Mouse (Mus musculus): Measurements from ENCODE around the gene Fars2.
"Not testable (repeated sequence)": the region's sequence is repeated elsewhere in the genome, so short reads cannot be mapped to it uniquely, and the experiment has no call there.

Fars2 gene

GRCm38 (mm10) chr13:36386074-36386473 is 268.9 kb downstream of the Fars2 start:
- DNase-seq, result no peak

- DNase-seq, result no peak
Observed at GRCm38 (mm10) chr13:36391936-36392335, 274.7 kb downstream of the Fars2 start.

- DNase-seq, result no peak
Observed at GRCm38 (mm10) chr13:36392666-36393065, 275.5 kb downstream of the Fars2 start.

- DNase-seq, result no peak
Observed at GRCm38 (mm10) chr13:36401011-36401410, 283.8 kb downstream of the Fars2 start.

- DNase-seq, result no peak
Observed at GRCm38 (mm10) chr13:36413276-36413675, 296.1 kb downstream of the Fars2 start.

GRCm38 (mm10) chr13:36415176-36415575 is 298.0 kb downstream of the Fars2 start:
- DNase-seq, result no peak

- no peak for DNase-seq
Observed at GRCm38 (mm10) chr13:36416546-36416945, 299.3 kb downstream of the Fars2 start.

GRCm38 (mm10) chr13:36419357-36419756 is 302.1 kb downstream of the Fars2 start:
- DNase-seq, result no peak

GRCm38 (mm10) chr13:36422446-36422845 is 305.2 kb downstream of the Fars2 start:
- no peak for DNase-seq

- not testable (repeated sequence) for DNase-seq
Observed at GRCm38 (mm10) chr13:36425824-36426705, 308.9 kb downstream of the Fars2 start.

- no peak for DNase-seq
Observed at GRCm38 (mm10) chr13:36429500-36430189, 312.4 kb downstream of the Fars2 start.

- no peak for DNase-seq
Observed at GRCm38 (mm10) chr13:36430420-36431114, 313.4 kb downstream of the Fars2 start.

GRCm38 (mm10) chr13:36431974-36432518 is 314.8 kb downstream of the Fars2 start:
- no peak for DNase-seq

- DNase-seq, result peak; percentile 17
Observed at GRCm38 (mm10) chr13:36444748-36445423, 327.7 kb downstream of the Fars2 start.

- DNase-seq, result no peak
Observed at GRCm38 (mm10) chr13:36447947-36448346, 330.7 kb downstream of the Fars2 start.

- DNase-seq, result no peak
Observed at GRCm38 (mm10) chr13:36448565-36448964, 331.4 kb downstream of the Fars2 start.

GRCm38 (mm10) chr13:36451437-36451836 is 334.2 kb downstream of the Fars2 start:
- DNase-seq, result no peak

- no peak for DNase-seq
Observed at GRCm38 (mm10) chr13:36460473-36460872, 343.3 kb downstream of the Fars2 start.

- DNase-seq, result no peak
Observed at GRCm38 (mm10) chr13:36463669-36464068, 346.5 kb downstream of the Fars2 start.

GRCm38 (mm10) chr13:36466076-36466475 is 348.9 kb downstream of the Fars2 start:
- not testable (repeated sequence) for DNase-seq

GRCm38 (mm10) chr13:36466515-36466921 is 349.3 kb downstream of the Fars2 start:
- DNase-seq, result no peak

- no peak for DNase-seq
Observed at GRCm38 (mm10) chr13:36467849-36468248, 350.6 kb downstream of the Fars2 start.

- DNase-seq, result no peak
Observed at GRCm38 (mm10) chr13:36468963-36469362, 351.8 kb downstream of the Fars2 start.

All from cerebellum, adult 9-10 months (tissue).